In genomic region chr1:55028512-55029249, GRCm38 (mm10) we compare ENCODE assay signal across 8 mouse cellular contexts. TPM values are rescaled to one million over a fixed set of nuclear protein-coding genes. Genes with fewer than 3 reads are reported as not detected.
A peak's percentile ranks its signal among the peaks of the same experiment; 100 is the strongest.
DNase-seq lines count a peak whose midpoint lies in the region; ATAC-seq and TF ChIP-seq lines count a peak whose summit lies in the region.

No protein-coding gene starts in this region.

- TF ChIP-seq EP300 in lung, postnatal 0 days (IDR thresholded peaks at IDR 0.05): no peak

- no peak overlapping the region for H3K9ac ChIP-seq in kidney, embryonic 14.5 days (ENCODE audit: low read depth, low read length)
- H3K9ac ChIP-seq in heart, embryonic 11.5 days (ENCODE audit: low read depth, low read length): peak overlapping the region; percentile 57; the same call in 1 of the 2 replicates
- H3K9ac ChIP-seq in lung, postnatal 0 days (replicated peaks; ENCODE audit: low read depth): no peak overlapping the region

- intact Hi-C loops in gastrocnemius, postnatal 14 days (cut with DNase I; ENCODE audit: low total_unique reads): no loop called here

- H3K27me3 ChIP-seq in kidney, embryonic 14.5 days (ENCODE audit: control insufficient read depth, insufficient read depth, low read length): no peaks in the 10 kb centered on the region
- no peaks in the 10 kb centered on the region for H3K27me3 ChIP-seq in heart, embryonic 11.5 days (ENCODE audit: control insufficient read depth, insufficient read depth, low read length)
- H3K27me3 ChIP-seq in lung, postnatal 0 days (replicated peaks; ENCODE audit: insufficient read depth, low read length): no peaks in the 10 kb centered on the region
- H3K27me3 ChIP-seq in midbrain, embryonic 10.5 days (ENCODE audit: low read depth, poor library complexity, severe bottlenecking): no peaks in the 10 kb centered on the region

- DNase-seq in kidney, postnatal 10 days: peak; percentile 7
- peak; percentile 53 for DNase-seq in lung, postnatal 0 days (ENCODE audit: low spot score)
- peak; percentile 12 to 45 for DNase-seq in thymus, postnatal 10 days (ENCODE audit: low spot score in 2 of 2)
- DNase-seq in gastrocnemius, postnatal 14 days: no peak
- DNase-seq in neural tube, embryonic 10.5 days (ENCODE audit: extremely low spot score, low spot score): no peak
- no peak for DNase-seq in midbrain, embryonic 10.5 days (ENCODE audit: low spot score)

- H3K27ac ChIP-seq in kidney, embryonic 14.5 days (ENCODE audit: low read depth, low read length): no peak overlapping the region
- H3K27ac ChIP-seq in heart, embryonic 11.5 days (ENCODE audit: low read depth, low read length): no peak overlapping the region
- H3K27ac ChIP-seq in lung, postnatal 0 days (ENCODE audit: low read length): peak overlapping the region; percentile 54; the same call in 1 of the 2 replicates
- H3K27ac ChIP-seq in midbrain, embryonic 10.5 days (replicated peaks): no peak overlapping the region

- H3K36me3 ChIP-seq in kidney, embryonic 14.5 days (ENCODE audit: control insufficient read depth, insufficient read depth, low read length): no peaks in the 10 kb centered on the region
- H3K36me3 ChIP-seq in heart, embryonic 11.5 days (ENCODE audit: control insufficient read depth, insufficient read depth, low read length): no peaks in the 10 kb centered on the region
- no peaks in the 10 kb centered on the region for H3K36me3 ChIP-seq in lung, postnatal 0 days (ENCODE audit: insufficient read depth, low read length)
- peaks cover 18% of the 10 kb centered on the region for H3K36me3 ChIP-seq in midbrain, embryonic 10.5 days

- ATAC-seq in kidney, embryonic 14.5 days (ENCODE audit: low FRiP score, low TSS enrichment): no peak
- ATAC-seq in heart, embryonic 11.5 days (replicated peaks; ENCODE audit: insufficient number of reproducible peaks, low FRiP score, low TSS enrichment): no peak
- no peak for ATAC-seq in lung, postnatal 0 days

- no peak overlapping the region for H3K4me2 ChIP-seq in kidney, embryonic 14.5 days (replicated peaks; ENCODE audit: low read depth, low read length)
- H3K4me2 ChIP-seq in heart, embryonic 11.5 days: peak overlapping the region; percentile 30
- peak overlapping the region; percentile 44 for H3K4me2 ChIP-seq in lung, postnatal 0 days (replicated peaks; ENCODE audit: low read depth, low read length)

- WGBS in kidney, embryonic 14.5 days: 83% methylated on average over 11 of the region's 11 CpGs
- WGBS in heart, embryonic 11.5 days (ENCODE audit: insufficient replicate concordance): 65% methylated on average over 11 of the region's 11 CpGs
- 68% methylated on average over 11 of the region's 11 CpGs for WGBS in lung, postnatal 0 days
- WGBS in midbrain, embryonic 10.5 days: 88% methylated on average over 11 of the region's 11 CpGs

- H3K4me3 ChIP-seq in kidney, embryonic 14.5 days (ENCODE audit: low read length): no peak overlapping the region
- peak overlapping the region; percentile 11; the same call in 1 of the 2 replicates for H3K4me3 ChIP-seq in heart, embryonic 11.5 days (ENCODE audit: low read depth, low read length)
- 0 out of 2 replicates have a peak overlapping the region, but pooled peaks have one; percentile 8 for H3K4me3 ChIP-seq in lung, postnatal 0 days (ENCODE audit: low read depth, low read length)
- H3K4me3 ChIP-seq in midbrain, embryonic 10.5 days: no peak overlapping the region

- TF ChIP-seq CTCF in lung, postnatal 0 days (IDR thresholded peaks at IDR 0.05): no peak

- peaks cover 2% of the 10 kb centered on the region; the same call in 1 of the 2 replicates for H3K4me1 ChIP-seq in kidney, embryonic 14.5 days (ENCODE audit: control insufficient read depth, insufficient read depth, low read length)
- H3K4me1 ChIP-seq in heart, embryonic 11.5 days (ENCODE audit: control insufficient read depth, insufficient read depth, low read length): 0 out of 2 replicates have a peak, but pooled peaks cover 2% of the 10 kb centered on the region
- peaks cover 9% of the 10 kb centered on the region; the same call in 1 of the 2 replicates for H3K4me1 ChIP-seq in lung, postnatal 0 days (ENCODE audit: insufficient read depth, low read depth, low read length)
- peaks cover 15% of the 10 kb centered on the region for H3K4me1 ChIP-seq in midbrain, embryonic 10.5 days

- H3K9me3 ChIP-seq in kidney, embryonic 14.5 days (ENCODE audit: control insufficient read depth, low read length): no peaks in the 10 kb centered on the region
- no peaks in the 10 kb centered on the region for H3K9me3 ChIP-seq in heart, embryonic 11.5 days (replicated peaks; ENCODE audit: control insufficient read depth, low read length)
- no peaks in the 10 kb centered on the region for H3K9me3 ChIP-seq in lung, postnatal 0 days (ENCODE audit: low read length)
- H3K9me3 ChIP-seq in midbrain, embryonic 10.5 days (replicated peaks): no peaks in the 10 kb centered on the region

RNA-seq across cellular contexts. Expression of gene Sf3b1, which starts 1.4 kb away (rescaled TPM):
- 309 and 336 TPM in 2 replicates for polyA plus RNA-seq in kidney, embryonic 14.5 days (2014; fragmentation: Nextera tagmentation; extraction: Ambion mirVana)
- polyA plus RNA-seq in heart, embryonic 11.5 days (2014; fragmentation: Nextera tagmentation; extraction: Ambion mirVana): 202 and 234 TPM in 2 replicates
- polyA plus RNA-seq in lung, postnatal 0 days (2015; fragmentation: Nextera tagmentation; extraction: Ambion mirVana): 212 and 219 TPM in 2 replicates
- 10 to 100 TPM; 51.9 to 58.3 TPM for total RNA-seq in gastrocnemius, postnatal 14 days (2021)
- 286 and 291 TPM in 2 replicates for polyA plus RNA-seq in midbrain, embryonic 10.5 days (2016; fragmentation: Nextera tagmentation; extraction: Ambion mirVana)

RNA-seq across cellular contexts. Expression of gene Coq10b, which starts 23.9 kb away (rescaled TPM):
- 14.3 and 15.1 TPM in 2 replicates for polyA plus RNA-seq in kidney, embryonic 14.5 days (2014; fragmentation: Nextera tagmentation; extraction: Ambion mirVana)
- polyA plus RNA-seq in heart, embryonic 11.5 days (2014; fragmentation: Nextera tagmentation; extraction: Ambion mirVana): 27.5 and 29.2 TPM in 2 replicates
- polyA plus RNA-seq in lung, postnatal 0 days (2015; fragmentation: Nextera tagmentation; extraction: Ambion mirVana): 32.9 and 34.3 TPM in 2 replicates
- total RNA-seq in gastrocnemius, postnatal 14 days (2021): 1 to 10 TPM; 7.8 to 9.5 TPM
- 24.1 and 27.1 TPM in 2 replicates for polyA plus RNA-seq in midbrain, embryonic 10.5 days (2016; fragmentation: Nextera tagmentation; extraction: Ambion mirVana)

RNA-seq across cellular contexts. Expression of gene Hspe1, which starts 59.3 kb away (rescaled TPM):
- polyA plus RNA-seq in kidney, embryonic 14.5 days (2014; fragmentation: Nextera tagmentation; extraction: Ambion mirVana): 508 and 679 TPM in 2 replicates
- 428 and 433 TPM in 2 replicates for polyA plus RNA-seq in heart, embryonic 11.5 days (2014; fragmentation: Nextera tagmentation; extraction: Ambion mirVana)
- 115 and 120 TPM in 2 replicates for polyA plus RNA-seq in lung, postnatal 0 days (2015; fragmentation: Nextera tagmentation; extraction: Ambion mirVana)
- 10 to 100 TPM; 63.7 to 76.8 TPM for total RNA-seq in gastrocnemius, postnatal 14 days (2021)
- 477 and 642 TPM in 2 replicates for polyA plus RNA-seq in midbrain, embryonic 10.5 days (2016; fragmentation: Nextera tagmentation; extraction: Ambion mirVana)

RNA-seq across cellular contexts. Expression of gene Hspd1, which starts 59.4 kb away (rescaled TPM):
- 359 and 402 TPM in 2 replicates for polyA plus RNA-seq in kidney, embryonic 14.5 days (2014; fragmentation: Nextera tagmentation; extraction: Ambion mirVana)
- 452 and 498 TPM in 2 replicates for polyA plus RNA-seq in heart, embryonic 11.5 days (2014; fragmentation: Nextera tagmentation; extraction: Ambion mirVana)
- polyA plus RNA-seq in lung, postnatal 0 days (2015; fragmentation: Nextera tagmentation; extraction: Ambion mirVana): 80.8 and 95.7 TPM in 2 replicates
- total RNA-seq in gastrocnemius, postnatal 14 days (2021): 100 to 1,000 TPM; 175 to 176 TPM
- 480 and 571 TPM in 2 replicates for polyA plus RNA-seq in midbrain, embryonic 10.5 days (2016; fragmentation: Nextera tagmentation; extraction: Ambion mirVana)

Comparison
In these comparisons a context has a peak if more than half of its experiments do, and no peak if none do; other contexts are left out.
1. DNase-seq: peak in kidney, postnatal 10 days (single experiment), lung, postnatal 0 days (single experiment) and thymus, postnatal 10 days (2 of 2); none in gastrocnemius, postnatal 14 days (single experiment), neural tube, embryonic 10.5 days (single experiment) and midbrain, embryonic 10.5 days (single experiment).
2. H3K4me3 ChIP-seq: peak in heart, embryonic 11.5 days (single experiment) and lung, postnatal 0 days (single experiment); none in kidney, embryonic 14.5 days (single experiment) and midbrain, embryonic 10.5 days (single experiment).